Mouse (Mus musculus) urinary bladder, postnatal 14 days (tissue): ENCODE measurements around the gene Gsk3a.

Source experiments
- DNase-seq: peaks from one replicate; pipeline ENCODE4 v3.0.0; 2021; ENCODE audit warnings: low spot score

Gene Gsk3a

DNA sequence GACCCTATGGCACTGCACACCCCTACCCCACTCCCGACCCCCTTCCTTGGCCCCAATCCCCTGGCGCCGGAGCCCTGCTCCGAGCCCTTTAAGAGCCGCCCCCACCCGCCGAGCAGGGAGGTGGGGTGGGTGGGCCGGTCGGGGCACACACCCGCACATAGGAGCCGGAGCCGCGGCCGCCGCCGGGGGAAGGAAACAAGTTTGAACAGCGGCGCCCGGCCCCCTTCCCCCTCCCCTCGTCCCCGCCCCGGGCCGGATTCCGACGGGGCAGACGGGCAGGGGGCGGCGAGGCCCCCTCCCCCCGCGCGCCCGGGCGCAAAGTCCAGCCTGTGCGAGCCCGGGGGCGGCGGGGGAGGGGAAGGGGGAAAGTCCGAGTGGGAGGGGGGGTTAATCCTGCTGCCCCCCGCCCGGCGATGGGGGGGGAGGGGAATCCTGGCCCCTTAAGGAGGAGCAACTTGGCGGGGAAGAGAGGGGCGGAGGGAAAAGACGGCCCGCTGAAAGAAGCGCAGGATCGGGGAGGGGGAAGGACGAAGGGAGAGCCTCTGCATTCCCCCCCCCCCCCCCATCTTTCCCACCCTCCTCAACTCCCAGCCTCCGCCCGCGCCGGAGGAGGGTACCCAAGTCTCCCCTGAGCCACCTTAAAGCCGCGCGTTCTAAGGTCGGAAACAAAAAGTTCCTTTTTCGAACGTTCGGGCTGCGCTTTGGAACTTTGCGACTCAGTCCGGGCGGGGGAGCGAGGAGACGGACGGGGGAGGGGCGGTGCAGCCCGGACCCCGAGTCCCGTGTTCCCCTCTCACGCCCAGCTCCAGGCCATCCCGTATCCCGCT is 11.9 kb upstream of the Gsk3a start:
- peak; percentile 85 for DNase-seq

DNA sequence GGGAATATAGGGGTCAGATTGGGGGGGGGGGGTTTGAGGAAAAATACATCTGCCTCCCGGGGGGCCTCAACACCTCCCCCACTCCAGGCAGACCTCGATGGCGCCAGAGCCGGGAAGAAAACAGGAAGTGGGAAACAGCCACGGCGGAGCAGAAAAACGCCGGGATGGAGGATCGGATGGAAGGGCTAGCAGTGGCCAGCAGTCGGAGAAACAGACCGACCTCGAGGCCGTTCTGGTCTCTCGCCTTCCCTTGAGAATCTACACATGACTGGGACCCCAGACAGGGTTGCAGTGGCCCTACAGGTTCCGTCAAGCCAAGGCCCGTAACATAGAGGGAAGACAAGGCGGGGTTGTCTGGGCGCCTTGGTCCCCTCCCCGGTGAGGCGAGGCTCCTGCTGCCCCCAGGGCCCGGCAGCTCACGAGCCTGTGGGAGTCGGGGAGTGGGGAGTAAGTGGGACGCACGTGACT is 11.2 kb upstream of the Gsk3a start:
- DNase-seq, result peak; percentile 53

DNA sequence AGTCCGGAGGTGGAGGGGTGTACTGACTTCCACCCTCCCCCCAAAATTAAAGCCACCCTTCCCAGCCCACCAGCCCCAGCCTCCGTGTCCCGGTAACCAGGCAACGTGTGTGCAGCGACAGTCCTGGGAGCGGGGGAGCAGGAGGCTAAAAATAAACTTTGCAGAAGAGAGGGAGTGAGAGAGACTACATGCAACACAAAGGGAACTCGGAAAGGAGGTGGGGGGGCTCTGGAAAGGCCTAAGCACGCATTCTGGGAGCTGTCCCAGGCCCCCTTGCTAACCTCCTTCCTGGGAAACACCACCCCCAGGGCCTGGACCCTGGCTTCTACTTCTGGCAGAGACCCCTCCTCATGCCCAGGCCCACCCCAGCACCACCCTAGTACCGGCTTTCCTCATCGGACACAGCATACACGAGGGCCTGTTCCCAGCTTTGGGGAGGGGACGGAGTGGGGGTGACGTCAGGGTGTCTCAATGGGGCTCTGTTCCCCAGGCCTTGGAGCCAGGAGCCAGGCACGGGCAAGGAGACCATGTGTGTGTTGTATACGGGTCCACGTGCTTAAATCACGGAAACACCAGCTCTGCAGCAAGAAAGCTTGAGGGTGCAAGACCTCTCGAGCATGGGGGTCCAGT is 10.5 kb upstream of the Gsk3a start:
- no peak for DNase-seq

- DNase-seq, result no peak
These were observed 9.8 kb upstream of the Gsk3a start for GRCm38 (mm10) chr7:25247498-25247897.

DNA sequence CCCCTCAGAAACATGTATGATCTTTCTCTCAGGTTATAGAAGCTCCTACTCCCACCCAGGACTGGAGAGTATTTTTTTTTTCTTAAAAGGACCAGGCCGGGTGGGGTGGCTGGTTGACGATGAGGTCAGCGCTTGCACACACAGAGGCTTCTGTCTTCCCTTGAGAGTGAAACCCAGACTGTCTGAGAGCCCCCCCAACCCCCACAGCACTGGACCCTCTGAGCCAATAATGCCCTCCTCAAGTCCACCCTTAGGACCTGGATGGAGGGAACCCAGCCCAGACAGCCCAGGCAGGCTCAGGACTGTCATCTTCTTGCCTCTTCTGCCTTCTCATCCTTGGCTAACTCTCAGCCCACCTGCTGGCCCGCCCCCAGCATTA is 9.1 kb upstream of the Gsk3a start:
- no peak for DNase-seq

DNA sequence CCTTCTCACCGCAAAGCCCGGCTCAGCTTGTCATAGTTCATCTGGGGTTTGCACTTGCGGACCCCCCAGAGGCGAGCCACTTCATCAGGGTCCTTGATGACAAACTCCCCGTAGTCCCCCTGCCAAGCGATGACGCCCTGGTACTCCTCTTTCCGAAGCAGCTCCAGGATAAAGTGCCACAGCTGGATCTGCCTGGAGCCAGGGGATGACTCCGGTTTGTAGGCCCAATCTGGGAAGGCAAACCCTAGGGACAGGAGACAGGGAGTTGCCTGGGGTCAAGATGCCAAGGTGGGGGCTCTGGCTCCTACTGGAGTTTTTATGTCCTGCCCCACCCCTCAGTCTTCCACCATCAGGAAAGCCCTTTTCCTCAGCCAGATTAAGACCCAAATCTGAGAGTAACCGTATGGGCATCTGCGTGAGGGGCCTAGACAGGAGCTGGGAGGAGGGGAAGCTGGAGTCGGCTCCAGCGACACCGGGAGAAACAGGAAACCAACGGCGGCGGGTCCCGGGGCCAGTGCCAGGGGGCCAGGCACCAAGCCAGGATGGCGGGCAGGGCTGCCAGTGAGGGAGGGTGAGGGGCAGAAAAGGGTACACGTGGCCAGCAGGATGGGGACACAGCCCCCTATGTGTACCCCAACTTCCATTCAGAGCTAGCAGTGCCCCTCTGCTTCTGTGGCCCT is 8.6 kb upstream of the Gsk3a start:
- no peak for DNase-seq

DNA sequence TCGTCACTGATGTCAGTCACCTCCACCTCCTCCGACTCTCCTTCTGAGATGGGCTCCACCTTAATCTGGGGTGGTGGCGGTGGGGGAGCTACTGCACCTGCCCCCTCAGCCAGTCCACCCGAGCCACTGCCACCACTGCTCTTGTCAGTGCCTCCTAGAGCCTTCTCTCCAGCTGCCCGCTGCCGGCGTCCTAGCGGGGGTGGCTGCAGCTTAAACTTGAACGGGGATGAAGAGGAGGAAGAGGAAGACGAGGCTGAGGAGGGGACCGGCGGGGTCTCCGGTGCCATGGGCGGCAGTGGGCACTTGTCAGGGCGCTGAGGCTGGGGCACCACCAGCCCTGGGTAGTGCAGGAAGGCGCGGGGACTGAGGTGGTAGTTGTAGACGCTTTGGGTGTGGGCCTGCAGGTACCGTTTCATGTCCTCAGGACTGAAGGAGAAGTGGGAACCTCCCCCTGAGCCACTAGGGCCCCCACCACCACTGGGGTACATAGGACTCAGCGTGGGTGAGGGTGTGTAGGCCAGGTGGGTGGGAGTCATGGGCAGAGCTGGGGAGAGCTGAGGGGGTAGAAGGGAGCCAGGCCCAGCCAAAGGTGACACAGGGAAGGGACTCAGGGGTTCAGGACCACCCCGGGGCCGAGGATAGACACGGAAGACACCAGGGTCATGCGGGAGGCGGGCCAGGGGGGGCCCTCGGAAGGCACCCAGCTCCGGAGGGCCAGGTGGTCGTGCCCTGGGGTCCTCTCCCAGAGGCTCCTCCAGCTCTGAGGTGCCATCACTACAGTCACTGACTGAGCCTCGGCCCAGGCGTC is 7.1 kb upstream of the Gsk3a start:
- no peak for DNase-seq

GRCm38 (mm10) chr7:25243361-25243760 is 5.7 kb upstream of the Gsk3a start:
- DNase-seq, result no peak

DNA sequence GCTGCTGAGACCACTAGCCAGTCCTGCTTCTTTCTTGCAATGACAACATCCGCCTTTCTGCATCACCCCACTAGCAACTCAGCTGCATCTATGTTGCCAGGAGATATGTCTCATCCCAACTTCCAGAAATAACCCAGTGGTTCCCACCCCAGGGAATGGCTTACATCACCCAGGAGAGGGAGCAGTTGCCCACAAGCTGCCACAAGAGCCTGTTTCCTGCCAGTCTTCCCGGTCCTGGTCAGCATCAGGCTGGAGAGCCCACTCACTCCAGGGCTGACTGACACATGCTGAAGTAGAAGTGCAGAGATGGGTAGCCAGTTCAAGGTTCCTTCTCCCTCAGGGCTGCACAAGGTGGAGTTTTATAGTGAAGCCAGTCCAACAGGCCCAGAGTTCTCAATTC is 3.4 kb upstream of the Gsk3a start:
- DNase-seq, result peak; percentile 55

GRCm38 (mm10) chr7:25240631-25241030 is 3.0 kb upstream of the Gsk3a start:
- DNase-seq, result no peak

DNA sequence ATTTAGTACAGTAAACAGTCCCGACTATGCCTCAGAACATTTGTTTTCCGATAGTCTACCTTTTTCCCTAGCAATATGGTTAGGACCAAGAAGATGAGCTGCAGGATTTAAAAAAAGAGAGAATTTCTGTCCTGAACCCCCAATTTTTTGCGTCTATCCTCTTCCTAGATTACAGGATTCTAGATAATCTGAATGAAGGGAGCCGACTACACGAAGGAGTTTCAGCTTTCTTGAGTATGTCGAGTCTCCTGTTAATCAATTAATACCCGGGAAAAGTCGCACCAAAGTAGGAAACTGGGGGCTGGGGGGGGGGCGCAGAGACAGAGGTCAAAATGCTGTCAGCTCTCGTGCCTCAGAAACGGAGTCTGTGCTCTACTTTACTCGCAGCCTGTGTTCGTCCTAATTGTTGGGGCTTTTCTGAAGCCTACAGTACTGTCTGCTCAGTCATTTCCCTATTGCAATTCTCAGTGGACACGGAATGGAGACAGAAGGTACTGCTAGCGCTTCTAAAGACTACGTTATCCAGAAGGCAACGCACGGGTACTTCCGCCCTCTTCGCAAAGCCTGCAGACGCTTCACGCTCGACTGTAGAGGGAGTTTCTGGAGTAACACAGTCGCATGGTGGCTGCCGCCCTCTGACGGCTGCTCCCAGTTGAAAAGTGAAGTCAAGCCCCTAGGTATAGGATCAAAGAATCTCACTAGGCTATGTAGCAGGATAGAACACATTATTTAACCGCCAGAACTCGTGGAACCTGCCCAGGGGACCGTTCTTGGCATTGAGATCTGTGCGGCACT is 1.4 kb upstream of the Gsk3a start:
- DNase-seq, result peak; percentile 86

DNA sequence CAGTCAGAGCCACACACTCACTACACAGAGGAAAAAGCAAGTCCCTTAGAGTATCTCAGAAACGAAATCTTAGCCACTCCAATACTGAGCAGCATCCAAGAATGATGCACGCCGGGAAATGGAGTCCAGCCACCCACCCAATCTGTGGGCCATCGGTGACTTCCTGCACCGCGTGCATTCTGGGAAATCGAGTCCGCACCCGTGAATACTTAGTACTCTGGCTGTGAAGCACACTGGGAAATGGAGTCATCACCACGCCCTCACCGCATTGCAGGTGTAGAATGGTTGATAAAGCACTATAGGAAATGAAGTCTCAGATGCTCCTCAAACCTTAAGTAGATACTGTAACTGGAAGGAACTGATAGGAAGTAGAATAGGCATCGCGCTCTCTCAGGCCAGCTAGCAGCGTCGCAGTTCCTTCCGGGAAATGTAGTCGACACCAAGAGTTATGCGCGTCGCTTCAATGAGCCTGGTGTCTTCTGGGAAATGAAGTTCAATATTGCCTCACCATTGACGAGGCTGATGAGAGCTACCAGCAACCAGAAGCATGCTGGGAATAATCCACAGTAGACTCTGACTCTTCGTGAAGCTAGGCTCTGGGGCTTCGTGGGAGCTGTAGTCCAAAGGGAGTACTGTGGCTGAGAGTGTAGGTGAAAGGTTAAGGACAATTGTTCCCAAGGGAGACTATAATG is 510 bp upstream of the Gsk3a start:
- DNase-seq, result peak; percentile 92

DNA sequence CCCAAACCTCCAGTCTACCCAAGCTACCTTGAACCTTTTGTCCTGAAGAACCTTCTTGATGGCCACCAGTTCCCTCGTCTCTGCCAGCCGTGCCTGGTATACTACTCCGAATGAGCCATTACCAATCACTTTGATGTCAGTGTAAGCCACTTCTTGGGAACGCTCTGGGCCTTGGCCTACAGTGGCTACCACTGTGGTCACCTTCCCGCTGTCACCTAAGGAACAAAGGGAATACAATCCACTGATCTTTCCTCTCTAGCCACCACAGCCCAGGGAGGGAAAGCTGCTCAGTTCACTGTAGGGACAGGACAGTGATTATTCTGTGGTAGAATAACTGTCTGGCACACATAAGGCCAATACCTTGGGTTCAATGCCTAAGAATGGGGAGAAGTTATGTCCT is 2.1 kb downstream of the Gsk3a start:
- no peak for DNase-seq

DNA sequence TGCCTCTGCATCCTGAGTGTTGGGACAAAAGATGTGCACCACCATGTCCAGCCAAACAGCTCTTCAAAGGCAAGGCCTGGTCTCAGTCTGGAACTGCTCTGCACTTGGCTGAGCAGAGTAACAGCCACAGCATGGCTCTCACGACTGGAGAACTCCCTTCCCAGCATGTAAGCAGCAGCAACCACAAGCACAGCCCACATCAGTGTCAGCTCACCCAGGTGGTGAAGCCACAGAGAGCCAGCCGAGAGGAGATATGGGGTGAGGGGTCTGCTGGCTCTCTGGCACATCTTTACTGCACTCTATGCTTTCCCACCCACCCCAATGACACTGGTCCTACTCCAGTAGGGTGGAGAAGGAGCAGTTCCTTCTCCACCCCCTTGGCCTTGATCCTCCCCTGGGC is 4.6 kb downstream of the Gsk3a start:
- no peak for DNase-seq

- no peak for DNase-seq
These were observed 5.5 kb downstream of the Gsk3a start for GRCm38 (mm10) chr7:25232101-25232648.

GRCm38 (mm10) chr7:25230690-25231285 is 6.9 kb downstream of the Gsk3a start:
- DNase-seq, result no peak

- no peak for DNase-seq
These were observed 9.9 kb downstream of the Gsk3a start for GRCm38 (mm10) chr7:25227523-25228300.

DNA sequence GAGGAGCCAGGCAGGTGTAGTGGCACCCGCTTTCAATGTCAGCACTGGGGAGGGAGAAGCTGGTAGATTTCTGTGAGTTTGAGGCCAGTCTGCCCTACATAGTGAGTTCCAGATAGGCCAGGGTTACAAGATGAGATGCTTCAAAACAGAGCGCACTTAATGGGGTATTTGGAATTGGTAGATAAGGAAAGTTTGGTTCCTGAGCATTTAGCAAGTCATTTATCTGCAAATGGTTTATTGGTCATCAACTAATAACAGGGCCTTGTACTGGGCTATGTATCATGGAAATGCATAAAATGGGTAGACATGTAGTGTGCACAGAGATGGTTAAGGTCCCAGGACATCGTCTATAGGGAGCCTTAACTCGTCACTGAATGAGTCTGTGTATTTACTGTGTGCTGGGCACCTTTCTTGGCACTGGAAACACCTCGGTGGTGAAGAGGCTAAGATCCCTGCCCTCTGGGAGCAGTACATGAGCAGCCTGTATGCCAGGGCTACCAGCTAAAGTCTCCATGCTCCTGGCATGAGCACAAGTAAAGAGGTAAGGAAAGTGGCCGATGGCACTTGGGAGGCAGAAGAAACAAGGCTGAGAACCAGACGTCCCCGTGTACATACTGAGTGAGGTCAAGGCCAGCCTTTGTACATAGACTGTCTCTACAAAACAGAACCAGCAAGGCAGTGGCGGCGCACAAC is 15.2 kb downstream of the Gsk3a start:
- no peak for DNase-seq
